Mouse (Mus musculus) skeletal muscle tissue, adult 2 months (tissue): ENCODE data around the gene Arhgef10l.
"Not testable (repeated sequence)": the region's sequence is repeated elsewhere in the genome, so short reads cannot be mapped to it uniquely, and the experiment has no call there.

Source experiments
- DNase-seq: peaks from one replicate; pipeline ENCODE4 v3.0.0-alpha.2; 2012; ENCODE audit warnings: low read depth, low spot score

Arhgef10l gene

GRCm38 (mm10) chr4:140579149-140579548, 86.7 kb downstream of the Arhgef10l start:
- no peak for DNase-seq

GRCm38 (mm10) chr4:140576628-140577027, 89.2 kb downstream of the Arhgef10l start:
- DNase-seq: no peak

GRCm38 (mm10) chr4:140574863-140575262, 90.9 kb downstream of the Arhgef10l start:
- not testable (repeated sequence) for DNase-seq

GRCm38 (mm10) chr4:140572376-140572775, 93.4 kb downstream of the Arhgef10l start:
- peak; percentile 52 for DNase-seq

GRCm38 (mm10) chr4:140569394-140569793, 96.4 kb downstream of the Arhgef10l start:
- no peak for DNase-seq

GRCm38 (mm10) chr4:140567911-140568480, 97.8 kb downstream of the Arhgef10l start:
- no peak for DNase-seq

- no peak for DNase-seq
Observed at GRCm38 (mm10) chr4:140566785-140567184, 99.0 kb downstream of the Arhgef10l start.

- DNase-seq: not testable (repeated sequence)
Observed at GRCm38 (mm10) chr4:140564459-140564858, 101.4 kb downstream of the Arhgef10l start.

- no peak for DNase-seq
Observed at GRCm38 (mm10) chr4:140562461-140563178, 103.2 kb downstream of the Arhgef10l start.

- no peak for DNase-seq
Observed at GRCm38 (mm10) chr4:140561744-140562143, 104.1 kb downstream of the Arhgef10l start.

- DNase-seq: no peak
Observed at GRCm38 (mm10) chr4:140559862-140560261, 106.0 kb downstream of the Arhgef10l start.

GRCm38 (mm10) chr4:140558193-140558592, 107.6 kb downstream of the Arhgef10l start:
- no peak for DNase-seq

- DNase-seq: no peak
Observed at GRCm38 (mm10) chr4:140556561-140556960, 109.3 kb downstream of the Arhgef10l start.

- peak; percentile 39 for DNase-seq
Observed at GRCm38 (mm10) chr4:140555273-140555672, 110.5 kb downstream of the Arhgef10l start.

GRCm38 (mm10) chr4:140554552-140554951, 111.3 kb downstream of the Arhgef10l start:
- DNase-seq: no peak

- DNase-seq: no peak
Observed at GRCm38 (mm10) chr4:140551766-140552165, 114.0 kb downstream of the Arhgef10l start.

GRCm38 (mm10) chr4:140550670-140551069, 115.1 kb downstream of the Arhgef10l start:
- DNase-seq: no peak

GRCm38 (mm10) chr4:140549975-140550374, 115.8 kb downstream of the Arhgef10l start:
- peak; percentile 56 for DNase-seq

GRCm38 (mm10) chr4:140547488-140547887, 118.3 kb downstream of the Arhgef10l start:
- DNase-seq: peak; percentile 34

- no peak for DNase-seq
Observed at GRCm38 (mm10) chr4:140539125-140539524, 126.7 kb downstream of the Arhgef10l start.

GRCm38 (mm10) chr4:140537561-140538021, 128.2 kb downstream of the Arhgef10l start:
- no peak for DNase-seq

GRCm38 (mm10) chr4:140535323-140535722, 130.5 kb downstream of the Arhgef10l start:
- DNase-seq: no peak

- DNase-seq: no peak
Observed at GRCm38 (mm10) chr4:140532270-140532669, 133.5 kb downstream of the Arhgef10l start.
